Mouse (Mus musculus) monocyte, adult 2 months (primary cell): ENCODE measurements around the gene Fcer1g.
"Not testable (repeated sequence)": the region's sequence is repeated elsewhere in the genome, so short reads cannot be mapped to it uniquely, and the experiment has no call there.

Experiments used
- DNase-seq, 2 experiments: peaks; one replicate each; pipeline ENCODE4 v3.0.0; 2022; ENCODE audit warnings: low spot score in 2 of 2, low read depth in 1 of 2

Gene Fcer1g

DNA sequence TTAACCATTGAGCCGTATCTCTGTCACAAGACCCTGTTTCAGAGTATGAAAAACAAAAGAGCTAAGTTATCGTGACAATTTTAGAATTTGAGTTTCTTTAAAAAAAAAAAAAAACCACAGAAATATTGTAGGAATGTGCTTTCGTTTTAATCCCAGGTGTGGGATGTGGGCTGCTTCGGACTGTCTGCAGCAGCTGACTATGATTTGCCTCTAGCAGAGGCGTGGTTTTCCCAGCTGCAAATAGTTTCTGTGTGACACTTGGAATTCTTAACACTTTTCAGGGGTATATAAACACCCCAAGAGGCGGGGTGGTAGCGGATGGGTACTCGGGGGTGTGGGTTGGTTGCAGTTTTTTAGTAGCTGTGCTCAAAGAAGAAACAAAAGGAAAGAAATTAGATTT lies 11.2 kb upstream of the Fcer1g start:
- no peak for DNase-seq

GRCm38 (mm10) chr1:171241952-171242351 lies 7.8 kb upstream of the Fcer1g start:
- DNase-seq: not testable (repeated sequence)

DNA sequence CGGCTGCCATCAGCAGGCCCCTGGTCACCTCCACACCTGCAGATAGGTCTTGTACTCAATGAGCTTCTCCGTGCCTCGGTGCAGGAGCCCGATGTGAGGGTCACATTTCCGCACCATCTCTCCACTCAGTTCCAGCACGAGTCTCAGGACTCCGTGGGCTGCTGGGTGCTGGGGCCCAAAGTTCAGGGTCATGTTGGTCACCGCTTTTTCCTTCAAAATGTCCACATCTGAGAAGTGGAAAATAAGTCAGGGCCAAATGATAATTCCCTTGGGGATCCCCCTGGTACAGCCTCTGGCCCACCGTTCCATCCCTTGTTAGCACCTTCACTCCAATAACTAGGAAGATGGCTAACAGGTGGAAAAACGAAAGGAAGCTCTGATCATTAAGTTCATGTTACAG lies 6.7 kb upstream of the Fcer1g start:
- DNase-seq: no peak

DNA sequence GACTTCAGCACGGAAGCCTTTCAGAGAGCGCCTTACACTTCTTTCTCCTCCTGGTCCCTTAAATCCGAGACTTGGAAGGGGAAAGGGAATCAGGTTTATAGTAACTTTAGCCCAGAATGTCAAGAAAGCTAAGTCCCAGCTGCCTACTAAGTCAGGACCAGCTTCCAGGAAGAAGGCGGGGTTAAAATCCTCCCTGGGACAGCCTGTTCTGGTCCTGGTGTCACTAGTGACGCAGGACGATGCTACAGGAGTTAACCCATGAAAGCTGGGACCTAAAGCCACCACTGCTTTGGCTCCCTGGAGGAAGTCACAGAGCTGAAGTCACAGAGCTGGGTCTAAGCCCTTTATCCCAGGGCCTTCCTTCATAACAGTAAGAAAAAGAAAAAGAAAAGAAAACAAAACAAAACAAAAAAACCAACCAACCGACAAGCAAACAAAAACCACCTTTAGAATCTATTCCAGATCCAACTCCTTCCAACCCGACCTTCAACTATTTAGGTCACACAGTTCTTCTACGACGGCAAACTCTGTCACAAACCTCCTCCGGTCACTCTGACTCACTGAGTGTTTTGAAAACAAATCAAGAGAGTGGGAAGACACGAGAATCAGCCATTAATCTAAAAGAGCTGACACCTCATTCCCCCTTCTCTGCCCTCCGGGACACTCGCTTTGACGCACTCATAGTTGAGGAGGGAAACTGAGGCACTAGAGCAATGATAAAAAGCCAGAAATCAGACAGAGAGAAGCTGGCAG lies 6.0 kb upstream of the Fcer1g start:
- no peak for DNase-seq

GRCm38 (mm10) chr1:171238463-171238862 lies 4.3 kb upstream of the Fcer1g start:
- peak in 1 of 2 experiments; percentile 57 for DNase-seq

GRCm38 (mm10) chr1:171237438-171237837 lies 3.3 kb upstream of the Fcer1g start:
- no peak for DNase-seq

GRCm38 (mm10) chr1:171235791-171236190 lies 1.6 kb upstream of the Fcer1g start:
- no peak for DNase-seq

DNA sequence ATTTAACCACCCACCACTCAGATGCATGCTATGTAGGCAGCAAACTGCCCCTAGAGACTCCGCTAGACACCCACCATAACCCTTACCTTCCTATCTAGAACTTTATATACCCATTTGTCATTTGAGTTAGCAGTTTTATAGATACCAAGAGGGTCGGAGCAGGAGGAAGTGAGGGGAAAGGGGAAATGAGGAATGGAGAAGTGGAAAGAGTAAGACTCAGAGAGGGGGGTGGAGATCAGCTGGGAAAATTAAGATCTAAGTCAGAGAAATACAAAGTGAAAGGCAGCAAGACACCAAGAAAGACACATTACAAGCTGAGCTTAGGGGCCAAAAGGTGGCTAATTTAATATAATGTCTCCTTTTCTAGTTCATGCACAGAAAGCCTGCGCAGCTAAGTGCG lies 373 bp upstream of the Fcer1g start:
- DNase-seq: no peak

DNA sequence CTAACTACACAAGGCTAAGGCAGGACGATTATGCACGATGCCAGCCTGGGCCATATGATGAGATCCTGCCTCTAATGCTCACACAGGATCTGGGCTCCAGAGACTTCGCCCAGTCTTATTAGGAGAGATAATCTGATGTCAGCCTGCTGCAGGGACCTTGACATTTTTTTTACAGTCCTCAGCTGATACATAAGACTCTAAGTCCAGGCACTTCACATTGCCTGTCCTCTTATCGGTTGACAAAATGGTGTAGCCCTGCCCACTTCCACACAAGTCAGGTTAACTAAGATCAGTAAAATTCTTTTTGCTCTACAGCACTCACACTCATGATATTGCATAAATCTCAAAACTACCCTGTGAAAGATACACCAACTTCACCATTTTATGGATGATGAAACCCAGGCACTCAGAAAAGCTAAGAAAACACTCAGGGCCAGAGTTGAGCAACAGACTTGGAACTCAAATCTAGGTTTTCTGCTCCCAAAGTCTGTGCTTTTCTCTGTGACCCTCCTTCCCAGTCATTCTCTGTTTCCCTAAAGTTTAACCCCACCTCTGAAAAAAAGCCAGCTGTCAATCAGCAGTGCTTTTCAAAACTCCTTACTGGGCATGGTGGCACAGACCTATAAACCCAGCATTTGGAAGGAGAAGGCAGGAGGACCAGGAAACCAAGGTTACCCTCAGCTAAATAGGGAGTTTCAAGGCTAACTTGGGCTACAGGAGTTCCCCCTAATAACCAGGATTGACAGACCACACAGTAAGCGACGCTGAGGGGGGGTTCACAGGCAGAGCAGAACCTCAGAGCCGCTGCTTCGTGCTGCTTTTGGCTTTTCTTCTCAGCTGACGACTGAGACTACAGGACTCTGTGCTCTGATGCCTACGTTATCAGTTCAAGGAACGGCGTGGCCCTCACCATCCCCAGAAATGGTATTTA lies 1.1 kb downstream of the Fcer1g start:
- DNase-seq: peak in 1 of 2 experiments; percentile 14

DNA sequence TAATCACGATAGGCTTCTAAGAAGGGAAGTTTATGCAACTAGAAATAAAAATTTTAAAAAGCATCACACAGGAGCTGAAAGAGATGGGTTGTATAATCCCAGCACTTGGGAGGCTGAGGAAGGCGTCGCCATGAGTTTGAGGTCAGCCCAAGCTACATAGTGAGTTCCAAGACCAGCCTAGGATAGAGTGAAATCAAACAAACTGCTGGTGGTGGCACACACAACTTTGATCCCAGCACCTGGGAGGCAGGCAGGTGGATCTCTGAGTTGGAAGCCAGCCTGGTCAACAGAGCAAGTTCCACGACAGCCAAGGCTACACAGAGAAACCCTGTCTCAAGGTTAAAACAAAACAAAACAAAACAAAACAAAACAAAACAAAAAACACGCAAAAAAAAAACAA lies 1.8 kb downstream of the Fcer1g start:
- DNase-seq: no peak

DNA sequence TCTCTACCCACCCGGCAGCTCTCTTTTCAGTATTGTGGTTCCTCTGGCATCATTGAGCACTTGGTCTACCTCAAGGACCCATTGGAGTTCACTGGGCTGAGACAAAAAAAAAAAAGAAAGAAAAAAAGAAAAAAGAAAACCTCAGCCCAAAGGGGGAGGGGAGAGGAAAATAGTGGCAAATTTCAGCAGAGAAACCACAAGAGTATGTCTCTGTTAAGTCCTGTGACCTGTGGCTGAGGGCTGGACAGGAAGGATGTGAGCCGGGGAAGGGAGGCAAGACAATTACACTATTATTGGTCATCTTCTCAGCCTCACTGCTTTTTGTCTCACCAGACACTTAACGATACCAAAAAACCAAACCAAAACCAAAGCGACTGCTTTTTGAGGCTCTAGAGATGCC lies 2.3 kb downstream of the Fcer1g start:
- no peak for DNase-seq

- DNase-seq: no peak
Observed at GRCm38 (mm10) chr1:171230215-171230614, 4.0 kb downstream of the Fcer1g start.

DNA sequence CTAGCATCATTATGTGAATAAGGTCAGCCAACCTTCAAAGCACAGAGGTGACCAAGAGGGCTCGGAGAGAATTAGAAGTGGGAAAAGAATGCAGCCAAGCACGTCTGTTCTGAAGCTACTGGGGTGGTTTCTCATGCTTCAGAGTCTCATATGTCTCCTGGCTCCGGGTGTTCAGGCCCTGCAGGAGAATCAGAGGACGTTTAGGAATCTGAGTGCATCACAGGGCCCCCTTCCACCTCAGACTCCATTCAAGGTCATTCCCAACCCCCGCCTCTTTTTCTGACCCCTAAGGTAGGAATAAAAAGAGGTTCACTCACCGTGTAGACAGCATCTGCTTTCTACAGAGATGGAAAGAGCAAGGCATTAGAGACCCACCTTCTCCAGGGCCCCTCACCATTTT lies 4.4 kb downstream of the Fcer1g start:
- no peak for DNase-seq

- DNase-seq: no peak
Observed at GRCm38 (mm10) chr1:171227879-171228278, 6.3 kb downstream of the Fcer1g start.

- no peak for DNase-seq
Observed at GRCm38 (mm10) chr1:171226780-171227179, 7.4 kb downstream of the Fcer1g start.

DNA sequence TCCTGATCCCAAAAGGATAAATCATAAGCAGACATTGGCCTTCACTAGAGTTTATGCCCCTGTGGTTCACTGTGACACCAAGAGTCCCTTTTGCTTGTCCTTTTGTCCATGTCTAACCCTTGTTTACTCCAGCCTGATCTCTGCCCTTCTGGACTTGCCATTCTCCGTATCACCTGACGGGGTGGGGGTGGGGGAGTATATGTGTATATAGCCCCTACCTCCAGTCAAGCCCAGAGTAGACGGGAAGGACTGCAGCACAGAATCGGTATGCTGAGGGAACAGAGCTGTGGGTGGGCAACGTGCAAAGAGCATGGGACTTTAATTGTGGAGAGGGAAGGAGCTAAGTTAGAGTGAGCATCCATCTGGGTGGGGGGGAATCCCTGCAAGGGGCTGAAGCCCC lies 9.3 kb downstream of the Fcer1g start, which contains the start of gene Apoa2:
Gene Apoa2 (plus strand): TSS at position 198 of the 400 bp plus-strand sequence.
- no peak for DNase-seq

GRCm38 (mm10) chr1:171223796-171224195 lies 10.4 kb downstream of the Fcer1g start:
- no peak for DNase-seq

DNA sequence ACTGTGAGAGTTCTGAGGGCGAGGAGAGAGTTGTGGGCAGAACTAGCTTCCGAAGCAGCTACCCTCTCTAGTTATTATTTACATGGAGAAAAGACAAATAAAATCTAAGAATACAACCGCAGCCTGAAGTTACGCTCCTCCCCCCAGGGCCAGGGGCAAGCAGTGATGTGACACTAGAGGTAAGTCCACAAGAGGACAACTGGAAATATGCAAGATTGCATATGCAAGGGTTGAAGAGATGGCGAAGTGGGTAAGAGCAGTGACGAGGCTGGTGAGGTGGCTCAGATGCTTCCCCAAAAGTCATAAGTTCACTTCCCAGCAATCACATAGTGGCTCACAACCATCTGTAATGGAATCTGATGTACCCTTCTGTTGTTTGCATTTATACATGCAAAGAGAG lies 11.0 kb downstream of the Fcer1g start:
- no peak for DNase-seq

GRCm38 (mm10) chr1:171222238-171223155 lies 11.7 kb downstream of the Fcer1g start, which contains the start of gene Tomm40l:
Gene Tomm40l, minus strand, starts transcription at chr1:171222514.
- peak; percentile 88 to 95 for DNase-seq

DNA sequence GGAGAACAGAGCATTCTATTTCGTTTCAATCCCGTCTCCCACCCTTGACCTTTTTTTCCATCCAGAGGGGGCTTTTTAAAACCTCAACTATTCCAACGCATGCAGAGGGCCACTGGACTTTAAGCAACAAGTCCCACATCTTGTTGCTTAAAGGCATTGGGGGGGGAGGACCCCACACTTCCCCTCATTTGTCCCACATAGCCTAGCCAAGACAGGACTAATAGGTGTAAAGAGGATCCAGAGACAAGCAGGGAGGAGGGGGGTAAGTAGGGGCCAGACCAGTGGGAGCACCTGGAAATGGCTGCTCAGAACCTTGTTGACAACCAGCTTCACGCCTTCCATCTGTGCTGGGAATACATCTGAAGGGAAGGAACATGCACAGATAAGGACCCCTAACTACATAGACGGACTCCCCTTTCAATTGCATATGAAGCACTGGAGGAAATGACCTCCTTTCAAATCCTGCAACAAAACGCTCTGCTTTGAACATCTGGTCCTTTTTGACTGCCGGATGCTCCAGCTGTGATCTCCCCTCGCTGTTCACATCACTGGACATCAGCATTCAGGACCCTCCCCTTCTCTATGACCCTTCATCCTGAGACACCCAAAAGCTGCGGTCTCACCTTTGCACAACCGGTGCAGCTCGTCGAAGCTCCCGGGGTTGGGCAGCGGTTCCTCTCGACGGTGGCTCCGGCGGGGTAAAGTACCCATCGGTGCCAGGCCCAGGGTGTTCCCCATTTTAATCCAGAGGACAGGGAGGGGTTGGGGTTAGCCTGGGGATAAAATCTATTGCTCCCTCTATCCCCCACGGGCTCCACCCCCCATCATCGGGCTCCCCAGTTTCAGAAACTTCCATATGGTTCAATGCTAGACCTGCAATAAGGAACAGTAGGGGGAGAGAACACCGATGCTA lies 12.6 kb downstream of the Fcer1g start:
- DNase-seq: no peak
